Mouse (Mus musculus) embryonic facial prominence, embryonic 12.5 days (tissue): ENCODE measurements around the gene Abcb11. TPM values are rescaled to one million over a fixed set of nuclear protein-coding genes. Genes with fewer than 3 reads are reported as not detected.
"Not testable (repeated sequence)": the region's sequence is repeated elsewhere in the genome, so short reads cannot be mapped to it uniquely, and the experiment has no call there.

ENCODE experiments used
- ATAC-seq: fragments of 200-750 bp; cut with Nextera tagmentation; 2 replicates; pipeline ENCODE4 v1.8.0; 2017; ENCODE audit not compliant: insufficient number of reproducible peaks, insufficient read depth, low FRiP score, low TSS enrichment
- H3K27ac ChIP-seq: fragments of 300-500 bp; sonication (generic); 2 replicates; pipeline ENCODE4 v1.5.1; 2016; ENCODE audit warnings: mild to moderate bottlenecking
- H3K27me3 ChIP-seq: fragments of 300-500 bp; sonication (generic); 2 replicates; pipeline ENCODE4 v1.6.1; 2016; ENCODE audit warnings: mild to moderate bottlenecking, moderate library complexity
- H3K36me3 ChIP-seq: fragments of 300-500 bp; sonication (generic); 2 replicates; pipeline ENCODE4 v1.6.1; 2016; ENCODE audit warnings: mild to moderate bottlenecking
- H3K4me1 ChIP-seq: fragments of 300-500 bp; sonication (generic); 2 replicates; pipeline ENCODE4 v1.6.1; 2016
- H3K4me2 ChIP-seq: fragments of 300-500 bp; sonication (generic); replicated peaks from 2 replicates; pipeline ENCODE4 v1.6.1; 2016; ENCODE audit warnings: mild to moderate bottlenecking, moderate library complexity
- H3K4me3 ChIP-seq: fragments of 300-500 bp; sonication (generic); 2 replicates; pipeline ENCODE4 v1.5.1; 2016; ENCODE audit warnings: mild to moderate bottlenecking
- H3K9ac ChIP-seq: fragments of 300-500 bp; sonication (generic); 2 replicates; pipeline ENCODE4 v1.6.1; 2016; ENCODE audit warnings: mild to moderate bottlenecking, moderate library complexity
- H3K9me3 ChIP-seq: fragments of 300-500 bp; sonication (generic); 2 replicates; pipeline ENCODE4 v1.6.1; 2016; ENCODE audit warnings: mild to moderate bottlenecking, moderate library complexity
- WGBS: fragments of 180-500 bp; shearing (Covaris S2); methylation state at CpG from one replicate; pipeline ENCODE4 v1.1.7; 2016; 5-methylcytosine and 5-hydroxymethylcytosine counted together
- polyA plus RNA-seq: library from polyadenylated mRNA; unstranded; fragments of >200 nt; fragmentation: Nextera tagmentation; extraction: Ambion mirVana; gene quantifications from 2 replicates; pipeline ENCODE4 v1.2.1, GENCODE M21; 2016

Gene Abcb11
- polyA plus RNA-seq, 1 experiment from 2014 or later, result not detected

DNA sequence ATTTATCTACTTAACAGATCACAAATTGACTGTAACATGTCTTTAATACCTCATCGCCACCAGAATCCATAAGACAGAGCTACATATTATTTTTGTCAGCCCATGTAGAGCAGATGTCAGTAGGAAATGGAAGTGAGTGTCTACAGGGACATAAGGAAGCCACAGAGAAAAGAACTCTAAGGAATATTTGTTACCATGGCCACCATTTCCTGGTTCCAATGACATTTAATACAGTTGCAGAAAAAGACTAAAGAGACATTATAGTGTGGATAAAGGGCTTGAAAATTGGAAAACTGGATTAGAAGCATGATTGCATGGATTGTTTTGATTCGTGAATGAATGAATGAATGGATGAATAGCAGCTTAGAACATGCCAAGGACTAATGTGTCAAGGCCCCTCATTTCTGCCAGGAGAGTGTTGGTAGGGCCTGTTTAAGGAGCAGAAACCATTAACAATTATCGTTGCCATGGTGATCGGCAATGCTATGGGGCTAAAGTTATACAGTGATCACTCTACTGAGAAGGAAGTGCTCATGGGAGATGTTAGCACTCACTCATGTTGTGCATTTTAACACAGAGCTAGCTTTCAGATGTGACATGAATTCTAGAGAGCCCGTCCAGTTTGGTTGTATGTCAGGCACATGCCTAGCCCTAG is 13.8 kb downstream of the Abcb11 start:
- Histone ChIP-seq H3K4me3 (no peak overlapping the region), H3K27ac (no peak overlapping the region), H3K27me3 (no peaks in the 10 kb centered on the region), H3K9me3 (no peaks in the 10 kb centered on the region), H3K4me2 (no peak overlapping the region), H3K36me3 (no peaks in the 10 kb centered on the region), H3K9ac (no peak overlapping the region), H3K4me1 (no peaks in the 10 kb centered on the region)
- 86% methylated on average over 5 of the region's 5 CpGs for WGBS
- no peak for ATAC-seq

DNA sequence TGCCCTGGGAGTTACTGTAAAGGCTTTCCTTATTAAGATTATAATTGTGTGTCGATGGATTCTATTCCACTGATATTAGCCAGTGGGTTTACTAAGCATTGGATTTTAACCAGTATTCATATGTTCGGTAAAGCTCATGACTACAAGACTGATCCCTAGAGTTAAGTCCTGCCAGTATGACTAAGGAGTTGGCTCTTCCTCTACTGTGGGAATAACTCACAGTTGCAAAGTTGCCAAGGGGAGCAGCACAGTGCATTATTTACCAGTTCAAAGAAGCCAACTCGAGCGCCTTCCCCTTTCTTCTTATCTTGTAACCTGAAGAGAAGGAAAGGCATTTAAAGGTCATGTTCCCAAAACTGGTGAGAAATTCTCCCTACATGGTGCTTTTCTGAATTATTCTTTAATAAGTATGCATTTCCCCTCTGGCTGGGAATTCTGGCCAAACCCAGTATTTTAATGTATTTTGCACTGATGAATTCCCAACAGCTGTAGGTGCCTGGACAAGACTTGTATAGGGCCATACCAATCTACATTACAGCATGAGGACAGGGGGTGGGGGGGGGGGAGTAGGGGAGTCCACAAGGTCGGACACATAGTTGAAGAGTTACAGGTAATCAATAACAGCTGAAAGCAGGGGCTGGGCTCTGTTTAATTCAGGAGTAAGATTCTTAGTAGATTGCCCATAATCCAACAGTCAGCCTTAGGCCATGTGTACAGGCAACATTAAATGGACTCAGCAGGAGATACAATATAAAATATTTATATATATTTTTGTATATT is 17.3 kb downstream of the Abcb11 start:
- no peaks in the 10 kb centered on the region for H3K36me3 ChIP-seq
- no peak overlapping the region for H3K4me3 ChIP-seq
- H3K9ac ChIP-seq, result no peak overlapping the region
- H3K27me3 ChIP-seq, result no peaks in the 10 kb centered on the region
- ATAC-seq, result no peak
- no peaks in the 10 kb centered on the region for H3K4me1 ChIP-seq
- no peaks in the 10 kb centered on the region for H3K9me3 ChIP-seq
- no peak overlapping the region for H3K4me2 ChIP-seq
- no peak overlapping the region for H3K27ac ChIP-seq
- 71% methylated on average over 5 of the region's 5 CpGs for WGBS

DNA sequence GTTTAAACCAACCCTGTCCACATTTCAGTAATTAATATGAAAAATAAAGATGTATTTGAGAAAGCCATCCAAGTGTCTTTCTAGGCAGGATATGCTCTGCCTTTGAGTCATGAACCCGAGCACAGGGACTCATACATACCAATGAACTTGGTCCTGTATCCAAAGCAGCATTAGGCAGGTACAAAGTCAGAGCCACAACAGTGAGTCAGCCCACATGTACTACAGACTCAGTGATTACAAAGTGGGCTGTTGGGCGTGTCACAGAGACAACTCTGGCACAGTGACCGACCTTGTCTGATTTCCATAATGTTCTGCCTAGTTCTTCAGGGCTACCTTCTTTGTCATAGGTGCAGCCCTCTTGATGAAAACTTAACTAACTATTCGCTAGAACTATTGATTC is 19.4 kb downstream of the Abcb11 start:
- Histone ChIP-seq H3K4me3 (no peak overlapping the region), H3K27ac (no peak overlapping the region), H3K9me3 (no peaks in the 10 kb centered on the region), H3K9ac (no peak overlapping the region), H3K36me3 (no peaks in the 10 kb centered on the region), H3K27me3 (no peaks in the 10 kb centered on the region), H3K4me2 (no peak overlapping the region), H3K4me1 (no peaks in the 10 kb centered on the region)
- WGBS, result 84% methylated on average over 4 of the region's 4 CpGs
- no peak for ATAC-seq

DNA sequence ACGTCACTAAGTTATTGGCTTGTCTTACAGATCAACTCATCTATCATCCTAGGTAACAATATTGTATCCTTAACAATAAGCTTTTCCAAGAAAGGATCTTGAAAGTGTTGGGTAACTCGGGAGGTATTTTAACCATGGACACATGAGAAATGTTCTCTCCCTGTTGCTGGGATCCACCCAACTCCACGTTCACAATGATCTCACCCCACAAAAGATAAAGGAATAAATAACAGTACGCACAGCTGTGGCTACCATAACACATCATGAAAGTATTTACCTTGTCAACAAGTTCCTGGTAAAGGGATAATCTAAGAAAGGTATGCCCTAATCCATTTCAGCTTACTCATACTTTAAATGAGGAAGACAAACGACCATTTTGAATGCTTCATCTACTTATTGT is 21.0 kb downstream of the Abcb11 start:
- WGBS, result 70% methylated on average over 5 of the region's 5 CpGs
- Histone ChIP-seq H3K9me3 (no peaks in the 10 kb centered on the region), H3K4me2 (no peak overlapping the region)

DNA sequence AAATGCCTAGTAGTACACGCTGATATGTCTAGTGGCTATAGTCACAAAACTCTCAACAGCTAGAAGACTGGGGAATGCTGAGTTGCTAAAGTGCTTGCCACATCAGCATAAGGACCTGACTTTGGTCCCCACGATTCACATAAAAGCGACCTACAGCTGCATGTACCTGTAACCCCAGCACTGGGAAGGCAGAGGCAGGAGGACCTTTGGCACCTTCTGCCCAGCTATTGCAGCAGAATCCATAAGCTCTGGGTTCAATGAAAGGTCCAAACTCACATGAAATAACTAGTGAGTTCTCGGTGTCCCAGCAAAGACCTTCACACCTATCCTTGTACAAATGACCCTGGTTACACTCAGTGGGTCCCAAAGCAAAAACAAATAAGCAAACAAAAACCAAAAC is 31.1 kb downstream of the Abcb11 start:
- no peak for ATAC-seq
- no peak overlapping the region for H3K27ac ChIP-seq
- H3K4me2 ChIP-seq, result no peak overlapping the region
- WGBS, result 93% methylated on average over 4 of the region's 4 CpGs
- no peak overlapping the region for H3K4me3 ChIP-seq
- no peaks in the 10 kb centered on the region for H3K4me1 ChIP-seq
- H3K27me3 ChIP-seq, result no peaks in the 10 kb centered on the region
- no peaks in the 10 kb centered on the region for H3K9me3 ChIP-seq
- H3K9ac ChIP-seq, result no peak overlapping the region
- no peaks in the 10 kb centered on the region for H3K36me3 ChIP-seq

More for the DNA sequence above, 21.0 kb downstream of the Abcb11 start:
- no peak overlapping the region for H3K27ac ChIP-seq
- H3K36me3 ChIP-seq, result no peaks in the 10 kb centered on the region
- no peak overlapping the region for H3K9ac ChIP-seq
- no peaks in the 10 kb centered on the region for H3K4me1 ChIP-seq
- H3K4me3 ChIP-seq, result no peak overlapping the region
- ATAC-seq, result no peak
- H3K27me3 ChIP-seq, result no peaks in the 10 kb centered on the region

DNA sequence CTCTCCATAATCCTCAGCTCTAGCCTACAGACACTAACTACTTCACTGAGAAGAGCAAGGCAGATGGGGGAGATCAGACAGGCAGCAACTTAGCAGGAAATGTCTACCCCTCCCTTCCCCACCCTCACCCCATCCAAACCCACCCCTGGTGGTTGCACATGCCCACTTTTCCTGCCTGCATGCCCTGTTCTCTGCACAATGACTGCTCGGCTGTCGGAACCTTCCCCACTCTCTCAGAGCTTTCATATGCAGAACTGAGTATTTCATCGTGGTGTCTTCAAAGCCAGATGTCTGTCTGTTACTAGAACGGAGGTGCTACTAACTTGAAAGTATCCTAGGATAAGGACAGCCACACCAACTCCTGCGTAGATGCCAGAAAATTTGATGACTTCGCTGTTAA is 34.3 kb downstream of the Abcb11 start:
- H3K4me2 ChIP-seq, result no peak overlapping the region
- no peak overlapping the region for H3K9ac ChIP-seq
- no peak overlapping the region for H3K4me3 ChIP-seq
- ATAC-seq, result no peak
- H3K27me3 ChIP-seq, result no peaks in the 10 kb centered on the region
- 74% methylated on average over 6 of the region's 6 CpGs for WGBS
- H3K27ac ChIP-seq, result no peak overlapping the region
- H3K36me3 ChIP-seq, result no peaks in the 10 kb centered on the region
- no peaks in the 10 kb centered on the region for H3K9me3 ChIP-seq
- H3K4me1 ChIP-seq, result no peaks in the 10 kb centered on the region

DNA sequence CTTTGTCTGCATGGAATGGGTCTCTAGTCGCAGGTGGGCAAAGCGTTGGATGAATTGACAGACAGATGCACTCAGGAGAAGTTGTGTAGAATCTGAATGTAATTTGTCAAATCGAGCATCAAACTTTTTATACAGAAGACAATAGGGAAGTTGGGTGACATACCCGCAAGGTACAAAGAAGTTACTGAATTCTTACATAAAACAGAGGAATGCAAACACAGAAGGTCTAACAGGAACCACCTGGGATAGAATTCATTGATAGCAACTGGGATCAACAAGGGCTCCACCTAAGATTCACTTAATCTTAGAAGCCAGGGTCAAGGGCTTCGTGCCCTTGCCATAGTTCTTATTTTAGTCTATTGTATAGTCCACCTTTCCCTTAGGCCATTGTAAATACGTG is 41.8 kb downstream of the Abcb11 start:
- not testable (repeated sequence) for ATAC-seq, H3K27me3 ChIP-seq, H3K4me3 ChIP-seq, H3K4me2 ChIP-seq, H3K4me1 ChIP-seq, H3K27ac ChIP-seq, H3K9ac ChIP-seq, H3K36me3 ChIP-seq, H3K9me3 ChIP-seq
- 87% methylated on average over 6 of the region's 6 CpGs for WGBS

DNA sequence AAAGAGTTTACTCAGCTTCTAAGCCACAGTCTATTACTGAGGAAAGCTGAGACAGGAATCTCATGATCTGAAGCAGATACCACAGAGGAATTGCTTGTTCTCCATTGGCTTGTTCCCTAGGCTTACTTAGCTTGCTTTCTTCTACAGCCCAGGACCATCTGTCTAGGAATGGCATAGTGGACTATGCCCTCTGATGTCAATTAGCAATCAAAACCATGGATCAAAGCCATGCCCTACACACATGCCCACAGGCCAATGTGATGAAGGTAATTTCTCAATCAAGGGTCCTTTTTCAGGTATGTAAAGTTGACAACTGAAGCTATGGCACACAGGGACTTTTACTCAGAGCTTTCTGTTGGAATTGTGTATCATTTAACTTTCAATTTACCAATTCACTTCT is 47.9 kb downstream of the Abcb11 start:
- no peak for ATAC-seq
- Histone ChIP-seq H3K4me3 (no peak overlapping the region), H3K4me1 (no peaks in the 10 kb centered on the region), H3K9me3 (no peaks in the 10 kb centered on the region), H3K27ac (no peak overlapping the region), H3K9ac (no peak overlapping the region), H3K27me3 (no peaks in the 10 kb centered on the region), H3K4me2 (no peak overlapping the region), H3K36me3 (no peaks in the 10 kb centered on the region)

DNA sequence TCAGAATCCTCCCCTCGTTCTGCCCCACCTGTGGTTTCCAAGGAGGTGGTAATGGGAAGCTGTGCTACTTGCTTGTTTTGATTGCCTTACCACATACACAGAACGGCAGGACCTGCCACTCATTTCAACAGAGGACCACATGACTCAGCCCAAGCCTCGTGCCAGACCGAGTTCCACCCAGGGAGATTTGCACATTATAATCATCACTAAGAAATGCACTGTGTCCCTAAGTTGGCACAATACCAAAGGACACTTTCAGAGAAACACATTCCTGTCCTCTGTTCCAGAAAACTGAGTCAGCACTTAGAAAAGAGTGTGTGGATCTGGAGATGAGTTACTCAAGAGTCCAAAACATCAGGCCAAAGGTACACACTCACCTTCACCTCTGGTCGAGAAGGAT is 53.4 kb downstream of the Abcb11 start:
- no peak overlapping the region for H3K9ac ChIP-seq
- H3K4me2 ChIP-seq, result no peak overlapping the region
- no peak overlapping the region for H3K27ac ChIP-seq
- no peaks in the 10 kb centered on the region for H3K4me1 ChIP-seq
- no peaks in the 10 kb centered on the region for H3K9me3 ChIP-seq
- no peaks in the 10 kb centered on the region for H3K27me3 ChIP-seq
- H3K4me3 ChIP-seq, result no peak overlapping the region
- H3K36me3 ChIP-seq, result no peaks in the 10 kb centered on the region
- no peak for ATAC-seq
- WGBS, result 67% methylated on average over 5 of the region's 5 CpGs

DNA sequence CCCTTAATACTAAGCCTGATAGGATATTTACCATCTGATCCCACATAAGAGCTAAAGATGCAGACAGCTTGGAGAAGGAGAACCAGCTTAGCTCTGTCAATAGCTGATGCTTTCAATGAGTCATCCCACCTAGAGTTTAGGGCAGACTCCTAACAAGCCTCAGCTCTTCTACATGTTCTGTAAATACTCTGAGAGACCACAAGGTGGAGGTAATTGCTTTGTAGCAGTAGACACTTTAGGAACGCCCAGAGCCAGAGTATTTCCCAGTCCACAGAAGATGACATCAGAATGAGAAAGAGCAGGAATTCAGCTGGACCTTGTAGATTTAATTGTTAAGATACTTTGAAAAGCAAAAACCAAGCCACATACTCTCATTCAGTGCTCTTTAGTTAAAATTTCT is 66.5 kb downstream of the Abcb11 start:
- H3K4me2 ChIP-seq, result no peak overlapping the region
- 0% methylated on average over 1 of the region's 1 CpGs for WGBS
- H3K4me3 ChIP-seq, result no peak overlapping the region
- no peak for ATAC-seq
- no peak overlapping the region for H3K9ac ChIP-seq
- no peaks in the 10 kb centered on the region for H3K36me3 ChIP-seq
- no peaks in the 10 kb centered on the region for H3K4me1 ChIP-seq
- H3K9me3 ChIP-seq, result no peaks in the 10 kb centered on the region
- no peak overlapping the region for H3K27ac ChIP-seq
- no peaks in the 10 kb centered on the region for H3K27me3 ChIP-seq

DNA sequence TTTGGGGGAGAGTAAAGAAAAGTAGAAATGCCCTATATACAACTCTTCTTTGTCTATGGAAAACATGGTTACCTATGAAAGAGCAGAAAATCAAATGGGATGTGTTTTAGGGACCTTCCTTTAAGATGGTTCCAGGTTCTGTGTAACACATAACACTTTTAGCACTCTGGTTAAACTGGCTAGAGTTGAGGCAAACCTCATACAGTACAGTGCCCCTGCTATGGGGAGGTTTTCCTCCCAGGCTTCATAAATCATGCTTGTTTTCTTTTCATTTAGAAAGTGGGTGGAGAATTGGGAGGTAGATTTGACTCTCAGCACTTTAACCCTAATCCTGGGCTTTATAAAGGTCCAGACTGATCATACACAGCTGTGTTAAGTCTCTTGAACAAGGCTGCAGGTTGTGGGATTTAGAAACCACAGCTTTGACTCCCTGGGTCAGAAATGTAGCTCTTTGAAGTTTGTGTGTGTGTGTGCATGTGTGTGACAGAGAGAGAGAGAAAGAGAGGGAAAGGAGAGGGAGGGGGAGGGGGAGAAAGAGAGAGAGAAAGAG is 78.3 kb downstream of the Abcb11 start:
- Histone ChIP-seq H3K36me3 (no peaks in the 10 kb centered on the region), H3K9me3 (no peaks in the 10 kb centered on the region), H3K4me2 (no peak overlapping the region), H3K4me1 (no peaks in the 10 kb centered on the region), H3K9ac (no peak overlapping the region), H3K27me3 (no peaks in the 10 kb centered on the region), H3K4me3 (no peak overlapping the region), H3K27ac (no peak overlapping the region)
- no peak for ATAC-seq

DNA sequence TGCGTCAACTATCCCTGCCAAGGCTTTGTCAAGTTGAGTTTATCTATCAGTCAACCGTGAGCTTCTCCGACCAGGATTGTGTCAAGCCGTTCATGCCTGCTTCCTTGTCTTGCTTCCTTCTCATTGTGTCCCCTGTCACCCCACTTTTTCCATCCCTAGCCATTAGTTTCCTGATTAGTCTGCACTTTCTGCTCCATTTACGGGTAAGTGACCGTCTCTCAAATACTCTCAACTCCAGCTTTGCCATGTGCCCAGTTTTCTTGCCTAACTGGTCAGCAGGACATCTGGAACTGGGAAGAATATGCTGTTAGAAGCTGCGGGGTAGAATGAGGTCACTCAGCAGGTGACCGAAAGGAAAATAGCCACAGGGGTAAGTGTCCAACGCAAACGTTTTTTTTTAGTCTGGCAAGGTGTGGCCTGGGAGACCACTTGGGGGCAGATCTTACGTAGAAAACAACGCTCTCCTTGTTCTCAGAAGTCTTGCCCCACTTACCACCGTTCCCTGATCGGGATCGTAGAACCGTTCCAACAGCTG is 94.1 kb downstream of the Abcb11 start:
- H3K9me3 ChIP-seq, result no peaks in the 10 kb centered on the region
- no peaks in the 10 kb centered on the region for H3K36me3 ChIP-seq
- no peaks in the 10 kb centered on the region for H3K4me1 ChIP-seq
- H3K27ac ChIP-seq, result no peak overlapping the region
- H3K4me2 ChIP-seq, result no peak overlapping the region
- H3K4me3 ChIP-seq, result no peak overlapping the region
- no peak for ATAC-seq
- 31% methylated on average over 16 of the region's 16 CpGs for WGBS
- no peaks in the 10 kb centered on the region for H3K27me3 ChIP-seq
- H3K9ac ChIP-seq, result no peak overlapping the region
